Mouse (Mus musculus) heart, adult 8-10 months (tissue): ENCODE data around the gene Sectm1a. TPM values are rescaled to one million over a fixed set of nuclear protein-coding genes. Genes with fewer than 3 reads are reported as not detected.
"Not testable (repeated sequence)": the region's sequence is repeated elsewhere in the genome, so short reads cannot be mapped to it uniquely, and the experiment has no call there.

Experiments used
- DNase-seq: peaks from one replicate; pipeline ENCODE4 v3.0.0; 2022; ENCODE audit warnings: low spot score
- total RNA-seq, 4 experiments: library from RNA; stranded (reverse); gene quantifications; 2 replicates each; pipeline ENCODE4 v1.2.4; 2022

The Sectm1a gene
- total RNA-seq, 4 experiments from 2014 or later = not detected

DNA sequence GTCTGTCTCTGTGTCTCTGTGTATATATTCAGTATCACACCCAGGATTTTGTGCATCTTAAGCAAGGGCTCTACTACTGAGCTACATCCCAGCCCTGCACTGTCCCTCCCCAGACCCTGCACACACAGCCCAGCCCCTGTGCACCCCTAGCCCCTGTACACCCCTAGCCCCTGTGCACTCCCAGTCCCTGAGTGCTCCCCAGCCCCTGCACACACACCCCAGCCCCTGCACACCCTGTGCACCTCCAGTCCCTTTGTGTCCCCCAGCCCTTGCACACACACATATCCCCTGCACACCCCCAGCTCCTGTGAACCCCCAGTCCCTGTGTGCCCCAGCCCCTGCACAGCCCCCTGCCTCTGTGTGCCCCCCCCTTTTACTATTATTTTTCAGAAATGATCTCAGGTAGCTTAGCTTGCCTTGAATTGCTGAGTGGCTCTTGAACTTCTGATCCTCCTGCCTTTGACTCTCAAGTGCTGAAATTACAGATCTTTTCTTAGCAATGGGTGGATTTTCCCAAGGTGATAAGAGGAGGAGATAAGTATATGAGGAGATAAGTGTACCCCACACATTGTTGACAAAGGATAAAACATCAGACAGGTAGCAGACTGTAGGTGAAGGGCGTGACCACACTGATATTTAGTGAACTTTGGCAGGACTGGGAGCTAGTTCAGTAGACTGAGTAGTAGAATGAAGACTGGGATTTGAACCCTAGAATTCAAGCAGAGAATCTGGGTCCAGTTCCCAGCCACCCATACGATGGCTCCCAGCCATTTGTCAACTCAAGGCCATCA, 8.9 kb upstream of the Sectm1a start:
- DNase-seq = no peak

DNA sequence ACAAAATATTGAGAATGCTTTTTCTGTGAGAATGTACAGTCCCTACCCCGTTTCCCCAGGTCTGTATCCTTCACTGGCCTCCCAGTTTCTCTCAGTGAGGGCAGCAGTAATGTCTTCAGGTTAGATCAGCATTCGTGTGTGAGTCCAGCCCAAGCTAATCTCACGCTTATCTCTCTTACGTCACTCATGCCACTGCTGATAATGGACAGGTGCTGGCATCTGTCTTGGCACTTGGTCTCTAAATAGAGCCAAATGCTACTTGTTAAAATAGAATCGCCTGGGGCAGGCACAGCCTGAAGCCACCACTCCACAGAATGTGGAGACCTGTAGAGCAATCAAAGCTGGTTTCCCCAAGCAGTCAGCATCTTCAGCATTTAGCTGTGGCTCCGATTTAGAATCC, 8.0 kb upstream of the Sectm1a start:
- no peak for DNase-seq

DNA sequence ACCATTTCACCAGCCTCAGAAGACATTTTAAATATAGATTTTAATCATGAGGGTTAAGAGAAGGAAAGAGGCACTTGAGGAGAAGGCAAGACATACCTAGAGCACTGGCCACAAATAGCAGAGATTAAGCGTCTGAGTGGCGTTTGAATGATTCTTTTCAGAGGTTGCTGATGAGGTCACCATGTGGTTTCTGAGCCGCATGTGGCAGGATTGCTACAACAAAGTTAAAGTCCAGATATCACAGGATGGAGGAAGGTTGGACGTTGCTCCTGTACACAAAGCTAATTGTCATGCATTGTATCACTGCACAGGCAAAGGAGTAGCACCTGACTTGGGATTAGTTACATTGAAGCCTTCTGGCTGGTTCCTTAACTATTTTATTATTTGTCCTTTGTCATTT, 5.3 kb upstream of the Sectm1a start:
- no peak for DNase-seq

DNA sequence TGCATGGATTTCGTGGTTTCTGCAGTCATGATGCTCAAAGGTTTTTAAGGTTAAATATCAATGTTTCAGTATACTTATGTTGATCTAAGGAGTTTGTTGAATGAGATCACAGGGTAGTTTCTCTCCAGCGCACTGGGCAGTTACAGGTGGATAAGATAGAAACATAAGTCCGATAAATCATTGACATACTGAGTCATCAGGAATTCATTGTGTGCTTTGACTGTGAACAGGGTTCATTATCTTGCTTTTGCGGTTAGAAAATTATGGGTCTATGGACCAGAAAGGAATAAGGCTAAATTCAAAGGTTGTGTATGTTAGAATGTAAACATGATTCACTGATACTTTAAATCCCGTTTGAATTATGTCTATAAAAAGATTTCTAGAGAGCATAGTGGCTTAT, 4.2 kb upstream of the Sectm1a start:
- DNase-seq = no peak

DNA sequence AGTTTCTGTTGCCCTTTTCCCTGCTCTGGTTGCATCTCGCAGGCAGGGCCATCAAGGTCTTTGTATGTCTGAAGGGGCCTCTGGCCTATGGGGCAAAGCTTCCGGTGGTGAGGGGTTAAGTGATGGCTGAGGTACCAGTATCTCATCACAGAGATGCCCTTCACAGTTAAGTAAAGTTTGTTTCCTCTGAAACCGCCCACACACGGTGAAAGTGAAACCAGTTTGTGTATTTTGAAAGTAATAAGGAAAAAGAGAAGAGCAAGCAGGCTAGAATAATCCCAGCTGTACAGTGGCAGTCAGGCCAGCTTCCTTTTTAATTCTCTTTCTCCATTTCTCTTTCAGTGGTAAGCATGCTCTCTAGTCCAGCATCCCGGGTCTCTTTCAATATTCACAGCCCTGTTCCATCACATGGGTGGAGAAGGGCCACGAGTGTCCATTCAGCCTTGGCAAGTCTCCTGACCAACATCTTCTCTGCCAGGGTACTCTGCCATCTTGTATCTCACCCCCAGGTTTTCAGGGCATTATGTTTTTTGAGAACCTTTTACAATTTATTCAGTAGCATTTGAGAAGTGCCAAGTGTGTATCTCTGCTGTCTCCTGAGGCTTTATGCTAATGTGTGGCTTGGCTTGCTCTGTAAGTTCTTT, 2.0 kb upstream of the Sectm1a start:
- peak; percentile 35 for DNase-seq

DNA sequence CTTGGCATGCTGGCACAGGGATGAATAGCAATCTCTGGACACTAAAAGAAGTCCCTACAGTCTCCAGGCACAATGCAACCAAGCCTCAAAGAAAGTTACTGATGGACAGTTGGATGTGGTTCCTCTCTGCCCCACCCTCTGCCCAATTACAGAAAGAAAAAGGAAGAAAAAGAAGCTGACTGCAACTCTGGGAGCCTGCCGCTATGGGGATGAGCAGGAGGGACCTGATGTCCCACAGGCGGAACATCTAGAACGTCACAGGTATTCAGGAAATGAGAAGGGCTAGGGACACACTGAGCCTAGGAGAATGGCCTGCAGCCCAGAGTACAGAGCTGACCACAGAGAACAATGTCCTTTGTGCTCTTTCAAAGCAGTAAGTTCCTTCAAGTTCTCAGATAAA, 1.2 kb upstream of the Sectm1a start:
- DNase-seq = peak; percentile 8

DNA sequence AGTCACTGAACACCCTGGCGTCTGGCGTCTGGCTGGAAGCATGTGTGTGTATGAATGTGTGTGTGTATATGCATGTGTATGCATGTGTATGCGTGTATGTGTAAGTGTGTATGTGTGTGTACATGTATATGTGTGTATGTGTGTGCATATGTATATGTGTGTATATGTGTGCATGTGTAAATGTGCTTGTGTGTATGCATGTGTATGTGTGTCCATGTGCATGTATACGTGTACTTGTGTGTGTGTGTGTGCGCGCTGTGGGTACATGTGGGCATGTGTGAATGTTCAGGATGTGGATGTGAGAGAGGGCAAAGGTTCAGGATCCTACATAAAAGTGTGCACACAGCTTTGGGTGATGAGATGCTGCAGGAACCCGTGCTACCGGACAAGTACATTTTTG, 690 bp downstream of the Sectm1a start:
- no peak for DNase-seq

DNA sequence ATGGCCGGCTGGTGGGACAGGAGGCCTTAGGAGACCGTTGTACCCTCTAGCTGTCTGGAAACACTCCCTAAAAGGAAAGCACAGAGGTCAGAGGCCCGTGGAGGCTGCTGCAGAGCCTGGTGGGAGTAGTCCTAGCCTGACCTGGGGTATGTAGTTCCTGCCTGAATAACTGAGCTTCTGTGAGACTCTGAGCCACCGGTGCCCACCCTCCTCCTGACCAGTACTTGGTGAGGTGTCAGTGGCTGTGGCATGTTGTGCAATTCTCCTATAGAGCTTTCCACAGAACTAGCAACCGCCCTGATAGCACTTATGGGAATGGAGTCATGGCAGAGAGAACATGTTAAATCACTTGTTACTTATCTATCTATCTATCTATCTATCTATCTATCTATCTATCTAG, 5.4 kb downstream of the Sectm1a start:
- no peak for DNase-seq

DNA sequence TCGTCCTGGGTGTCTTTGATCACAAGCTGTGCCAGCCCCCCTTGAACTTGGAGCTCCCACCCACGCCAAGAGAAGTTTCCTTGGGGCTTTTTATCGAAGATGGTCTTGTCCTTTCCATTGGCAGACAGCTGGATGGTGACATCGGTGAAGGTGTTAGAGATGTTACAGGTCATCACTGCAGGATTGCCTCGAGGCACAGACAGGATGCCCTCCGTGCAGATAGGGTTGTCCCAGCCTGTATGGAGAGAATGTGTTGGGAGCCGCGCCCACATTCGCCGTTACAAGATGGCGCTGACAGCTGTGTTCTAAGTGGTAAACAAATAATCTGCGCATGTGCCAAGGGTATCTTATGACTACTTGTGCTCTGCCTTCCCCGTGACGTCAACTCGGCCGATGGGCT, 11.4 kb downstream of the Sectm1a start:
- DNase-seq = not testable (repeated sequence)

DNA sequence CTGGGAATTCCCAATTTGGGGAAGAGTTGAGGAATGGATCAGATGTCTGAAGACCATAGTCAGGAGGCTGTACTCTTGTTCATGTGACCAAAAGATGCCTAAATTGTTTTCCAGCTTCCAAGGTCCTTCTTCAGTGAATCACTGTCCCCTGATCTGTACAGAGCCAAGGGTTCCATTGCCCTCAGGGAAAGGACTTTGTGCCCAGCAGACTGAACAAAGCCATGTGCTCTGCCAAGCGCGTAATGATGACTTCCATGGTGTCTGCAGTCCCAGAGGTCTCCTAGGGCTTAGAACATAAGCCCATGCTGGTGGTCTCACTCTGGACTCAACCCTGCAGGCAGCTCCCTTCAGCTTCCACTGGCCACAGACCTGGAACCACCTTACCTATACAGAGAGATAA, 13.1 kb downstream of the Sectm1a start:
- DNase-seq = no peak

DNA sequence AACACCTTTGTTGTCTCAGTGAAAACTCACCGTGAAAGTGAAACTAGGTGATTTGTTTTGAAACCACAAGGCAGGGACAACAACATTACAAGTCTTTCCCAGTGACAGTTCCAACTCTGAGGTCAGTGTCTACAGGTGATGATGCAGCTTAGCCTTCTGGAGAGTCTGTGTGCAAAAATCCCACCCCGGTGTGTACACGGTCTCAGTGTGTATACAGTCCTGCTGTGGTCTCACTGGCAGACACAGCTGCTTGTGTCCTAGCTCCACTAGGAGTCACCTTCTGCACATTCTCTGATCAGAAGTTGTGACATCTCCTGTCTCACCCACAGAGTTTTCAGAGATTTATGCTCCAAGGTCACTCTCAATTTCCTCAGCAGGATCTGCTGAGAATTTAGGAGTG, 16.8 kb downstream of the Sectm1a start:
- DNase-seq = no peak

DNA sequence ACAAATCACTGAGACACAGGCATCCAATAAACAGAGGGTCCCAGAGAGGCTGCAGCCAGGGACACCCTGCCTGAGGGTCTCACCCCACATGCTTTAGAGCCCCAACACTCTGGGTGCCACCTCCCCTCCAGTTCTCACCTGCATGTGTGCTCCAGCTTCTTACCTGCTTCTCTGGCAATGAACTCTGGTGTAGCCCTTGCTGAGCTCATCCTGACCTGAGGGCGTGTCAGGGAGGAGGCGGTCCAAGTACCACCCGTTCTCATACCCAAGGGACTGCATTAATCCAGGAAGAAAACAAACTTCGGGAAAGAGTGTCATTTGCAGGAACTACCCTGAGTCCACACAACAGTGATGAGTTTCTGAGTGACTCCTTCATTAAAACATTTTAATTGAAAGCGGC, 17.6 kb downstream of the Sectm1a start, which contains the start of gene Sectm1b:
TSS of gene Sectm1b (minus strand) at position 191 of the 400 bp plus-strand sequence.
- DNase-seq = no peak

DNA sequence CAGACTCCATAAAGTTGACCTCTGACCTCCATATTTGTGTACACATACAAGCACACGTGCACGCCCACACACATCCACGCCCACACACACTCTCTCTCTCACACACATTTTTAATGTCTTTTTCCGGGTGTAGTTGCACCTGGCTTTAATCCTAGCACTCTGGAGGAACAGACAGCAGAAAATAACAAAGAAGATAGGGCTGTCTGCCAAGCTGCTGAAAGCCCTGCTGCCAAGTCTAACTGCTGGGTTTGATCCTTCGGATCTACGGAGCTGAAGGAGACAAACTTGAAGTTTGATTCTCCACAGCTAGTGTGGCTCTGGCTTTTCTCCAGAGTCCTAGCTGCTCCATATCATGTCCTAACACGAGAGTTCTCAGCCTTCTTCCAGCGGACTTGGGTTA, 19.4 kb downstream of the Sectm1a start:
- DNase-seq = no peak

DNA sequence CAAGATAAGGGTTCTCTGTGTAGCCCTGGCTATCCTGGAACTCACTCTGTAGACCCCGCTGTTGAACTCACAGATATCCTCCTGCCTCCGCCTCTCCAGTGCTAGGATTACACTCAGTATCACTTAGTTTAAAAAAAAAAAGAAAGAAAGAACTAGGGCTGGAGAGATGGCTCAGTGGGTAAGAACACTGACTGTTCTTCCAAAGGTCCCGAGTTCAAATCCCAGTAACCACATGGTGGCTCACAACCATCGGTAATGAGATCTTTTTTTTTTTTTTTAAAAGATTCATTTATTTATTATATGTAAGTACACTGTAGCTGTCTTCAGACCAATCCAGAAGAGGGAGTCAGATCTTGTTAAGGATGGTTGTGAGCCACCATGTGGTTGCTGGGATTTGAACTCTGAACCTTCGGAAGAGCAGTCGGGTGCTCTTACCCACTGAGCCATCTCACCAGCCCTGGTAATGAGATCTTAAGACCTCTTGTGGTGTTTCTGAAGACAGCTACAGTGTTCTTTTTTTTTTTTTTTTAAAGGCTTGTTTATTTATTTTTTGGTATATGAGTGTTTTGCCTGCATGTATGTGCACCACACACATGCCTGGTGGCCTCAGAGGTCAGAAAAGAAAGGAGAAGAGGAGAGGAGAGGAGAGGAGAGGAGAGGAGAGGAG, 20.5 kb downstream of the Sectm1a start:
- not testable (repeated sequence) for DNase-seq

DNA sequence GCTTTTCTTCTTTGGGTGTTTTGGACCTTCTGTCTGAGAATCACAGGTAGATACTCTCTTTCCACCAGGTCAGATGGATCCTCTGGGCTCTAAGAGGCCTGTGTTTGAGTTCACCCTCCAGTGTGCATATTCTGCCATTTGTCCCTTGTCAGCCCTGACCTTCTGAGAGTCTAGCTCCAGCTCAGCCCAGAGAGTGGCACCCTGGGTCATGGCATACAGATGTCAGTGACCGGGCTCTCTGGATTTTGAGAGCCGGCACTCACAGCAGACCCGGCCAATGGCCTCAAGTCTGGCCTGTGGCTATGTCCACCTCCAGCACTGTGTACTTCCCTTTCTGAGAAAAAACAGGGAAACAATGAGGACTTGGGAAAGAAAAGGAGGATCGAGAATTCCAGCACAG, 21.5 kb downstream of the Sectm1a start:
- no peak for DNase-seq

DNA sequence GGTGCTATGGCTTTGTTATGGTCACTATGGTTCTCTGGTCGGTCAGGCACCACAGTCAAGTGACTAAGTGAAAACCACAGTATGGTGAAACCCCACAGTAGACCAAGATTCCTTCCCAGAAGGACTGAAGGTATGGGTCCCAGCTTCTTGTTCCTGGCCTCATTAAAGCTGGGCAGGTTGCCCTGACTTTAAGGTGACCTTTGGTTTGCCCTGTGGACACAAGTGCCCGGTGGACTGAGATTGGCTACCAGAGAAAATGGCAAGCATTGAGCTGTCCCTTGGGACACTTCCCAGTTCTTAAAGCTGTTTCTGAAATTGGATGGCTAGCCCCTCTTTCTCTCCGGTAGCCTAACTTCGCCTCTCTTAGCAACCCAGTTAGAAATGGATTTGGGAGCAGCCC, 22.1 kb downstream of the Sectm1a start:
- DNase-seq = no peak

DNA sequence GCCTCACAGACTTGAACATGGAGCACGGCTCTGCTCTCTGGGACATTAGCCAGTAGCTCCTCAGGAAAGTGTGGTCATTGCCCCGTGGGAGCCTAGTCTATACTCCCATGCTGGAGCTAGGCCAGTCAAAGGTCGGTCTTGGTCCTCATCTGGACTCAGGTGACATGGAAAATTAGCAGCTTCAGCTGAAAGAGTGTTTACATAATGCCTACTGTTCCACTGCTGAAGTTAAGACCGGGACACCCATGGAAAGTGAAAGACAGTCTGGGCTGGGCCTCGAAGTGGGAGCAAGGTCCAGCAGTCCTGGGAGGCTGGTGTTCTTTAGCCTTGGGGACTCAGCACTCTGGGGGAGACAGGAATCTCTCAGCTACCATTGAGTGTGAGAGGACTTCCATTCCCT, 22.9 kb downstream of the Sectm1a start:
- DNase-seq = no peak

DNA sequence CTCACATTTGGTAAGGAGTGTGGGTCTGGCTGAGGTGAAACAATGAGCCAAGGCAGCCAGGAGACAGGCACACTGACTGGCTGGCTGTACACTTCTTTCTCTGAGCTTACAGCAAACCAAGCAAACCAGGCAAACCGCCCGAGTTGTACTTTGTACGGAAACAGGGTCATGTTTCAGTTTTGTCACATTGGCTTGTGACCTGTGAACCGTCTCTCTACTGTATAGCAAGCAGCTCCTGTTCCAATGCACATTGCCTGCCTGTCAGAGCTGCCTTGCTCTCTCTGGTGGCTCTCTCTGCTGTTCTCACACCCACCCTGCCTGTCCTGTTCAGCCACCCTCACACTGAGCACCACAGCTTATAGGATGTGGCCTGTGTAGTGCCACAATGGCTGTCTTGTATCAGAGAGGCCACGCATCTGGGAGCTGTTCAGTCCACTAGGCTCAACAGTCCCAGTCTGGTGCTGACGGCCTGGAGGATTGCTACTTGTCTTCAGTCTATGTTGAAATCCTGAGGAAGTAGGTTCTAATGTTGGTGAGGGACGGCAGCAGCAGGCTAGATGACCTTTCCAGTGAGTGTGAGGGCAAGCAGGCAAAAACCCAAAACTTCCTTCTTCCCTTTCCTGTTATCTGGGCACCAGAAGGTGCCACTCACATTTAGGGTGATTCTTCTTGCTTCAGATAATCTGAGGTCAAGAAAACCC, 24.3 kb downstream of the Sectm1a start:
- DNase-seq = no peak

DNA sequence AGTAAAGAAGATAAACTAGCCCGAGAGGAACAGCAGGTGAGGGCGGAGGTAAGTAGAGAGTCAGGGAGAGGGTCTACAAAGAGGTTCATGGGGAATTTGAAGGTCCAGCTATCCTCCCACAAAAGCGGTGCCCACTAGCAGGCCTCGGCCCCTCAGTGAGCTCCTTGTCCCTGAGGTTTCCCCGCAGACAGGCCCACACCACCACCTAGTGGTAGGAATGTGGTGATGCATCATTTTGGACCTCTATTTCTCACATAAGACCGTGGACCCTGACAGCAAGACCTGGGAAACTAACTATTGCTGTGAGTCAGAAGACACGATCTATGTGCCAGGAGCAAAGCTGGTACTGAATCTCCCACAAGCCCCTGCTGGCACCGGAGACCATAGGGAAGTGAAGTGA, 27.5 kb downstream of the Sectm1a start:
- peak; percentile 75 for DNase-seq

DNA sequence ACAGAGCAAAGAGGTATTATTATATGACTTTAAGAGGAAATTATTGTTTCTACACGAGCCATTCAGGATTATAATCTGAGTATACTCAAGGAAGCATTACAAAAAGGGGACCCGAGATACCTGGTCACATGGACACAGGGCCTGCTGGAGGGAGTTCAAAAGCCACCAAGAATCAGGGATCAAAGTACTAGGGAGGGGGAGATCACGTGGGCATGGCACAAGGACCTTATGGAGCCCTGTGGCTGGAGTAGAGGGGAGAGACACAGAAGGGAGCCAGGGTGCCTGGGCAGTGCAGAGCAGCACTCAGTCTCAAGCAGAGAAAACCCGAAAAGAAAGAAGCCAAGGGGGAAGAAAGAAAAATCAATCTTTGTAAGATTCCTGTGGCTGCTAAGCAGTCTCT, 28.6 kb downstream of the Sectm1a start:
- no peak for DNase-seq

DNA sequence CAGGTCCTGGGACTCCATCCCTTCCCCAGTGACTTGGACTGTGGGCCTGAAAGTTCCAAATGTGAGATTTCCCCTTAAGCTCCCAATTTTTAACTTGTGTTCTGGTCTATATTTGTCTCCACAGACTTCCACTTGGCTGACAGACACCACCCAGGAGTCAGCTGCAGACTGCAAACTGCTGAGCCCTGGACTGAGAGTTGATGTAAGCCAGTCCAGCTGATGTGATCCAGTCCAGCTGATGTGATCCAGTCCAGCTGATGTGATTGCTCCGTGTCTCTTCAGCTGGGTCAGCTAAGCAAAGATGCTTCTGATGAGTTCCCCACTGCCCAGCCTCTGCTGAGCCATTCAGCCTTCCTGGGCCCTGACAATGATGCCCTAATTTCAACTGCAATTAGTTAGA, 29.2 kb downstream of the Sectm1a start:
- peak; percentile 10 for DNase-seq

DNA sequence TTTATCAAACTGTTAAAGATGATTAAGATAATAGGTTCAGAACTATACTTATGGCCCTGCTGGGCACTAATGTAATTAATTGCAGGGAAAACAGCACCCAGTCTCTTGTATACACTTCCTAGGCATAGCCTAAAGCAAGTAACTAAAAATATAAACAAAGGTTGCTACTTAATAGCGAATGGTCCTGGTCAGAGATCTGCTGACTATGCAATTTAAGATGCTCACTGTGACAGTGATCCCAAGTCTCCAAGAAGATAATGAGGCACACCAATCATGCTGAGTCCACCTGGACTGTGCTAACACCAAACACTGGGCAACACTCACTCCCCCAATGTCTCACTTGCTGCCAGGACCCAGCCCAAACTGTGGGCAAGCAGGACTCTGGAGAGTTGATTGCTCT, 31.2 kb downstream of the Sectm1a start:
- DNase-seq = no peak
